Mouse (Mus musculus): ENCODE data around the gene Dlg5. TPM values are rescaled to one million over a fixed set of nuclear protein-coding genes. Genes with fewer than 3 reads are reported as not detected.

Dlg5 gene
- polyA plus RNA-seq, 1 experiment from 2014 or later: 6.0 TPM

DNA sequence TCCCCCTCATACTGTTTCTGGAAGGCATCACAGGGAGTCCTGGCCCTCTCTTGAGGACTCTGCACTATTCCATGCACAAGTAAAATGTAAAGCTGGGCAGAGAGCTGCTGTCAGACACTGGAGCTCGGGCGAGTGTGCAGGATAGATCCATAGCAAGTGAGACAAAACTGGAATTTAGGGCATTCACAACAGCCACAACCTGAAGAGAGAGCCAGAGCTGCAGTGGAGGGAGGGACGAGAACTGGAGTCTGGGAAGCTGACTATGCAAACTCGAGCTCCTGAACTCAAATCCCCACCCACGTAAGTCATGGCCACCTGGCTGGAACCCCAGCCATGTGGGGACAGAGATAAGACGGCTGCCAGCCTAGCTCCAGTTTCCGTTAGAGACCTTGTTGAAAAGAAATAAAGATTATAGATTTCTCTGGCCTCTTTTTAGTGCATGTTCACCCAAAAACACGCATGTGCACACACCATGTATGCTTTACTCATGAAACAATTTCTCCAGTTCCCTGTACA, 105.4 kb downstream of the Dlg5 start:
- H3K4me3 ChIP-seq (ENCODE audit: low read depth, low read length): no peak overlapping the region
- no peak overlapping the region for H3K4me2 ChIP-seq (replicated peaks; ENCODE audit: low read depth, low read length)
- WGBS: 72% methylated on average over 8 of the region's 8 CpGs
- TF ChIP-seq CTCF (IDR thresholded peaks at IDR 0.05): no peak
- TF ChIP-seq EP300 (IDR thresholded peaks at IDR 0.05): no peak
- H3K36me3 ChIP-seq (ENCODE audit: insufficient read depth, low read length): peaks cover 22% of the 10 kb centered on the region
- H3K27me3 ChIP-seq (replicated peaks; ENCODE audit: insufficient read depth, low read length): no peaks in the 10 kb centered on the region
- H3K9ac ChIP-seq (replicated peaks; ENCODE audit: low read depth): no peak overlapping the region
- ATAC-seq (no peak), DNase-seq (ENCODE audit: low spot score) (no peak)
- no peaks in the 10 kb centered on the region for H3K9me3 ChIP-seq (ENCODE audit: low read length)
- H3K4me1 ChIP-seq (ENCODE audit: insufficient read depth, low read depth, low read length): no peaks in the 10 kb centered on the region
- no peak overlapping the region for H3K27ac ChIP-seq (ENCODE audit: low read length)

DNA sequence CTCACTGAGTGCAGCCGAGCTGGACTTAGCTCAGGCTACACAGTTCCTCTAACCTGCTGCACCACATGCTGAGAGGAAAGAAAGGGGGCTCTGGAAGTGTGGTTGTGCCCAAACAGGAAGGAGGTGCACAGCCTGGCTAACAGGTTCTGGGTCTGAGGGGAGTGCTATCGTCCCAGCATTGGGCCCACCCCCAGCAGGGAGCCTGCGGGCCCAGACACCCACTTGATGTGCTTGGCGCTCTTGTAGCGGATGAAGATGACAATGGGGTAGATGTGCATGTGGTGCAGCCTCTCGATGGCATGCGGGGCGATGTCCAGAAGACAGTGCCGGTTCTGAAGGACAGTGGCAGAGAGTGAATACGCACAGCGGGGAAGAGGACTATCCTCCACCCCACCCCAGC, 108.8 kb downstream of the Dlg5 start:
- no peaks in the 10 kb centered on the region for H3K4me1 ChIP-seq (ENCODE audit: insufficient read depth, low read depth, low read length)

DNA sequence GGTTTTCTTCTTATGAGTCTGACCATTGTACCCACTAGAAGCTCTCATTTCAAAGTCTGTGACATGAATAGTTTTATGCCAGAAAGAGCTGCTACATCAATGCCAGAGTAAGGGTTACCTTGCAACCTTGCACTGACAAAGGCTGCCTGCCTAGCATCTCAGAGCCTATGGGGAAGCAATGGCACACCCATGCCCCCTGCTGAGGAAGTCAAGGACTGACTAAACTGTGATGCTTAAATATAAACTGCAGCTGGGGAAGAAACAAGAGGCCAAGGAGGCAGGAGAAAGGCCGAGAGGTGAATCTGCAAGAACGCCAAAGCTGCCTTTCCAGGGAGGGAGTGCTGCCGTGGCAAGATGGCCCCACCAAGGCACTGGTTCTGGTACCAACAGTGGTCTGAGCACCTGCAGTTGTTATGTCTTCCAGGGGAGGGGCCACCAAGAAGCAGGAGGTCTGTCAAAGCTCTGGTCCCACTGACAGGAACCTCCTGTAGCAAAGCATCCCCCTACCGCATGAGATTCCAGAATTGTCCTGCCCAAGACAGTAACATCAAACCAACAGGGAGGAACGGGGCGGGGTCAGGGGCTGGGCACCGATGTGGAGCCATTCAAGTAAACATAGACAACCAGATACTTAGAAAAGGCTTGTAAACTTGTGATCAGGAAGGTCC, 111.0 kb downstream of the Dlg5 start:
- H3K4me2 ChIP-seq (replicated peaks; ENCODE audit: low read depth, low read length): no peak overlapping the region
- no peaks in the 10 kb centered on the region for H3K4me1 ChIP-seq (ENCODE audit: insufficient read depth, low read depth, low read length)
- H3K36me3 ChIP-seq (ENCODE audit: insufficient read depth, low read length): peaks cover 18% of the 10 kb centered on the region; the same call in 1 of the 2 replicates
- H3K27me3 ChIP-seq (replicated peaks; ENCODE audit: insufficient read depth, low read length): no peaks in the 10 kb centered on the region
- no peak overlapping the region for H3K27ac ChIP-seq (ENCODE audit: low read length)
- H3K9ac ChIP-seq (replicated peaks; ENCODE audit: low read depth): no peak overlapping the region
- no peak overlapping the region for H3K4me3 ChIP-seq (ENCODE audit: low read depth, low read length)
- TF ChIP-seq CTCF (IDR thresholded peaks at IDR 0.05) (peak; percentile 24), EP300 (IDR thresholded peaks at IDR 0.05) (no peak)
- DNase-seq (ENCODE audit: low spot score) (no peak), ATAC-seq (no peak)
- no peaks in the 10 kb centered on the region for H3K9me3 ChIP-seq (ENCODE audit: low read length)
- WGBS: 59% methylated on average over 7 of the region's 7 CpGs

More for the DNA sequence above, 108.8 kb downstream of the Dlg5 start:
- Histone ChIP-seq H3K27me3 (replicated peaks; ENCODE audit: insufficient read depth, low read length) (no peaks in the 10 kb centered on the region), H3K36me3 (ENCODE audit: insufficient read depth, low read length) (peaks cover 18% of the 10 kb centered on the region; the same call in 1 of the 2 replicates), H3K9me3 (ENCODE audit: low read length) (no peaks in the 10 kb centered on the region), H3K9ac (replicated peaks; ENCODE audit: low read depth) (no peak overlapping the region), H3K4me2 (replicated peaks; ENCODE audit: low read depth, low read length) (no peak overlapping the region), H3K4me3 (ENCODE audit: low read depth, low read length) (no peak overlapping the region), H3K27ac (ENCODE audit: low read length) (no peak overlapping the region)
- TF ChIP-seq CTCF (IDR thresholded peaks at IDR 0.05): no peak
- TF ChIP-seq EP300 (IDR thresholded peaks at IDR 0.05): no peak
- ATAC-seq: no peak
- no peak for DNase-seq (ENCODE audit: low spot score)
- WGBS: 92% methylated on average over 11 of the region's 11 CpGs

DNA sequence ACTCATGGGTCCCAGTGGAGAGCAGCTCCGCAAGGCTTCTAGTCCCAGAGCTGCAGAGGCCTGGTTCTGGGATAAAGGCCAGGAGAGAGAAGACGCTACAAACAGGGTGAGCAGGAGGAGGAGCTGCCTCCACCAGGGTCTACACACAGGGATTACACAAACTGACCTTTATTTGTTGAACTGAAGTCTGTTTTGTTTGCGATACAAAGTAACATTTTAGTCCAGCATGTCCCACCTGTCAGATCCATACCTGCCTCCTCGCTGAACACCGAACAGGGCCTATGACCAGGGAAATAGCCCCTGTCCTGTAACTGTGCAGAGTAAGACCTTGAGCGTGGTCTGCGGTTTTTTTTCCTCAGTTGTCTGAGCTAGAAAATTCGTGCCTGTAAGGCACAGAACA, 111.9 kb downstream of the Dlg5 start:
- DNase-seq (ENCODE audit: low spot score): no peak
- Histone ChIP-seq H3K9me3 (ENCODE audit: low read length) (no peaks in the 10 kb centered on the region), H3K4me2 (replicated peaks; ENCODE audit: low read depth, low read length) (no peak overlapping the region), H3K4me1 (ENCODE audit: insufficient read depth, low read depth, low read length) (no peaks in the 10 kb centered on the region), H3K27me3 (replicated peaks; ENCODE audit: insufficient read depth, low read length) (no peaks in the 10 kb centered on the region), H3K27ac (ENCODE audit: low read length) (no peak overlapping the region), H3K9ac (replicated peaks; ENCODE audit: low read depth) (no peak overlapping the region), H3K4me3 (ENCODE audit: low read depth, low read length) (no peak overlapping the region), H3K36me3 (ENCODE audit: insufficient read depth, low read length) (peaks cover 18% of the 10 kb centered on the region; the same call in 1 of the 2 replicates)
- no peak for TF ChIP-seq CTCF (IDR thresholded peaks at IDR 0.05)
- no peak for TF ChIP-seq EP300 (IDR thresholded peaks at IDR 0.05)
- 84% methylated on average over 8 of the region's 8 CpGs for WGBS
- ATAC-seq: no peak

DNA sequence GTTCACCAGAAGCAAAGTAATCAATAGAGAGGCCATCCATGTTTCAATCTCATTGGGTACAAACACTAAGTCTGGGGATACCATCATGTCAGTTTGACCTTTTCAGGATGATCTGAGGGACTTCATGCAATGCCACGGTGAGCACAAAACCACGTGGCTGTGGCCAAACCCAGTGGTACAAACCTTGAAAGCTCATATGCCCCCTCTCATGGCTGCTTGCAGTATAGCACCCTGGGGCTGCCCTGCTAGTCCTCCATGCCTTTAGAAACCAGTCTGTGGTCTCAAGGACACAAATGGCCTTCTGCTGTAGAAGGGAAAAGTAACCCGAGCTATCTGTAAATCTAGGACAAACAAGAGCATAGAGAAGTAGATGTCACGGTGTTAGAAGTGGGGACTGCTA, 113.6 kb downstream of the Dlg5 start:
- H3K9me3 ChIP-seq (ENCODE audit: low read length): no peaks in the 10 kb centered on the region
- no peak overlapping the region for H3K4me3 ChIP-seq (ENCODE audit: low read depth, low read length)
- ATAC-seq (no peak), DNase-seq (ENCODE audit: low spot score) (peak; percentile 37)
- no peaks in the 10 kb centered on the region for H3K4me1 ChIP-seq (ENCODE audit: insufficient read depth, low read depth, low read length)
- no peak overlapping the region for H3K27ac ChIP-seq (ENCODE audit: low read length)
- peaks cover 6% of the 10 kb centered on the region; the same call in 1 of the 2 replicates for H3K36me3 ChIP-seq (ENCODE audit: insufficient read depth, low read length)
- no peak for TF ChIP-seq EP300 (IDR thresholded peaks at IDR 0.05)
- TF ChIP-seq CTCF (IDR thresholded peaks at IDR 0.05): peak; percentile 77
- WGBS: 42% methylated on average over 4 of the region's 4 CpGs
- no peaks in the 10 kb centered on the region for H3K27me3 ChIP-seq (replicated peaks; ENCODE audit: insufficient read depth, low read length)
- H3K9ac ChIP-seq (replicated peaks; ENCODE audit: low read depth): no peak overlapping the region
- no peak overlapping the region for H3K4me2 ChIP-seq (replicated peaks; ENCODE audit: low read depth, low read length)

DNA sequence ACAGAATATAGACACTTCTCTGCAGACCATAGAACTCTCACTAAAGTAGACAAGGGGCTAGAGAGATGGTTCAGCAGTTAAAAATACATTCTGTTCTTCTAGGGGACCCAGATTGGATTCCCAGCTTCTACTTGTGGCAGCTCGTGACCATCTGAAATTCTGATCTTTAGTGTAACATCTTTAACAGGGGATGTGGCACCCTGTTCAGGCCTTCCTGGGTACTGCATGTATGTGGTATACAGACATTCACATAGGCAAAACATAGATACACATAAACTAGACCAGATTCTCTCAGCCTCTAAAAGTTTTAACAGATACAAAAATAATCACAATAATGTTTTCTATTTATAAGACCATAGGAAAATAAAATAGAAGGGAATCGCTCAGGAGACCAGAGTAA, 120.7 kb downstream of the Dlg5 start:
- Histone ChIP-seq H3K9me3 (ENCODE audit: low read length) (no peaks in the 10 kb centered on the region), H3K27me3 (replicated peaks; ENCODE audit: insufficient read depth, low read length) (no peaks in the 10 kb centered on the region), H3K4me2 (replicated peaks; ENCODE audit: low read depth, low read length) (no peak overlapping the region), H3K4me3 (ENCODE audit: low read depth, low read length) (no peak overlapping the region), H3K27ac (ENCODE audit: low read length) (no peak overlapping the region), H3K9ac (replicated peaks; ENCODE audit: low read depth) (no peak overlapping the region), H3K36me3 (ENCODE audit: insufficient read depth, low read length) (no peaks in the 10 kb centered on the region), H3K4me1 (ENCODE audit: insufficient read depth, low read depth, low read length) (no peaks in the 10 kb centered on the region)
- DNase-seq (ENCODE audit: low spot score) (no peak), ATAC-seq (no peak)
- TF ChIP-seq CTCF (IDR thresholded peaks at IDR 0.05) (no peak), EP300 (IDR thresholded peaks at IDR 0.05) (no peak)
- WGBS: 78% methylated on average over 2 of the region's 2 CpGs
